Mouse (Mus musculus) midbrain, postnatal 0 days (tissue): ENCODE data around the gene Arsa. TPM values are rescaled to one million over a fixed set of nuclear protein-coding genes. Genes with fewer than 3 reads are reported as not detected.
A peak's percentile ranks its signal among the peaks of the same experiment; 100 is the strongest.

Source experiments
- ATAC-seq: fragments of 200-750 bp; cut with Nextera tagmentation; 2 replicates; pipeline ENCODE4 v1.8.0; 2017; ENCODE audit warnings: moderate number of reproducible peaks, mild to moderate bottlenecking, moderate TSS enrichment, moderate library complexity; ENCODE audit not compliant: low FRiP score
- DNase-seq: peaks from one replicate; pipeline ENCODE4 v3.0.0-alpha.2; 2015; ENCODE audit warnings: low spot score
- H3K27ac ChIP-seq: fragments of 300-500 bp; sonication (generic); 2 replicates; pipeline ENCODE4 v1.5.1; 2014; ENCODE audit warnings: low read depth, mild to moderate bottlenecking, low read length, mixed read lengths
- H3K27me3 ChIP-seq: fragments of 300-500 bp; sonication (generic); 2 replicates; pipeline ENCODE4 v1.6.1; 2014; ENCODE audit warnings: low read length, control low read depth, mixed read lengths; ENCODE audit not compliant: insufficient read depth
- H3K36me3 ChIP-seq: fragments of 300-500 bp; sonication (generic); 2 replicates; pipeline ENCODE4 v1.6.1; 2014; ENCODE audit warnings: low read length, control low read depth, mixed read lengths; ENCODE audit not compliant: insufficient read depth
- H3K4me1 ChIP-seq: fragments of 300-500 bp; sonication (generic); 2 replicates; pipeline ENCODE4 v1.6.1; 2014; ENCODE audit warnings: mild to moderate bottlenecking, control low read depth, antibody characterized with exemption, low read length, mixed read lengths; ENCODE audit not compliant: insufficient read depth
- H3K4me2 ChIP-seq: fragments of 300-500 bp; sonication (generic); 2 replicates; pipeline ENCODE4 v1.6.1; 2014; ENCODE audit warnings: low read depth, mild to moderate bottlenecking, low read length, mixed read lengths; ENCODE audit not compliant: poor library complexity, severe bottlenecking
- H3K4me3 ChIP-seq: fragments of 300-500 bp; sonication (generic); 2 replicates; pipeline ENCODE4 v1.5.1; 2014; ENCODE audit warnings: low read depth, mild to moderate bottlenecking, low read length, moderate library complexity
- H3K9ac ChIP-seq: fragments of 300-500 bp; sonication (generic); replicated peaks from 2 replicates; pipeline ENCODE4 v1.6.1; 2014; ENCODE audit warnings: mild to moderate bottlenecking, low read length, moderate library complexity, mixed read lengths; ENCODE audit not compliant: poor library complexity, severe bottlenecking
- H3K9me3 ChIP-seq: fragments of 300-500 bp; sonication (generic); 2 replicates; pipeline ENCODE4 v1.6.1; 2016; ENCODE audit warnings: low read length, control low read depth
- CTCF ChIP-seq: IDR thresholded peaks from 2 replicates; pipeline ENCODE4 v1.5.1; 2016; ENCODE audit warnings: antibody characterized with exemption, mild to moderate bottlenecking
- WGBS: fragments of 180-500 bp; shearing (Covaris S2); extraction: QIAGEN DNeasy Blood & Tissue Kit; methylation state at CpG from one replicate; pipeline ENCODE4 v1.1.7; 2014; 5-methylcytosine and 5-hydroxymethylcytosine counted together
- polyA plus RNA-seq: library from polyadenylated mRNA; unstranded; fragments of >200 nt; fragmentation: Nextera tagmentation; extraction: Ambion mirVana; gene quantifications from 2 replicates; pipeline ENCODE4 v1.2.1, GENCODE M21; 2015
- total RNA-seq: library from RNA; depleted of rRNA; stranded (reverse); fragments of >200 nt; gene quantifications from 2 replicates; pipeline ENCODE4 v1.2.3, GENCODE M21; 2014

Gene Arsa
- total and polyA plus RNA-seq, 2 experiments from 2014 or later = 32.4 to 34.0 TPM

DNA sequence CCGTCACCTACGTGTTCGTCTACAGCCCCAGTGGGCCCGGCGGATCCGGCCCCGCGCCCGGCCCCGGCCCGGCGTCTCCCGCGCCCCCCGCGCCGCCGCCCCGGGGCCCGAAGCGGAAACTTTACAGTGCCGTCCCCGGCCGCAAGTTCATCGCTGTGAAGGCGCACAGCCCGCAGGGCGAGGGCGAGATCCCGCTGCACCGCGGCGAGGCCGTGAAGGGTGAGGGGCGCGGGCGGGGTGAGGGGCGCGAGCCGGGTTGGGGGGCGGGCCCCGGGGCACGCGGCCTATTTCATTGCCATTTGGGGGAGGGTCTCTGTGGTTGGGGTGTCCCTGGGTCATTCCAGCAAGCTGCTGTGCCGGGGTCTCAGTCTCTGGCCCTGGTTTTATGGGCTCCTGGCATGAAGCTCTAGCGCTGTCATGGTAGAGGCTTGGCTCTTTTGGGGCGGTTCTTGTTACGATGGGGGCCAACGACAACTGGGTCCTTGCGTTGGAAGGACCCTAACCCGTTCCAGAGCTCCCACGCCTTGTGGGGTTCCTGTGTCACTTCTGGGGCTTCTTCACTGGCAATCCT, 46.9 kb upstream of the Arsa start:
- no peak overlapping the region for H3K27ac ChIP-seq
- H3K4me3 ChIP-seq = peak overlapping the region; percentile 78
- H3K9ac ChIP-seq = peak overlapping the region; percentile 78
- H3K4me1 ChIP-seq = 0 out of 2 replicates have a peak, but pooled peaks cover 3% of the 10 kb centered on the region
- H3K27me3 ChIP-seq = no peaks in the 10 kb centered on the region
- H3K4me2 ChIP-seq = peak overlapping the region; percentile 95
- 8% methylated on average over 44 of the region's 52 CpGs for WGBS
- H3K9me3 ChIP-seq = no peaks in the 10 kb centered on the region
- ATAC-seq = 0 out of 2 replicates have a peak, but pooled peaks have one; percentile 28
- DNase-seq = no peak
- H3K36me3 ChIP-seq = peaks cover 22% of the 10 kb centered on the region
- no peak for TF ChIP-seq CTCF

DNA sequence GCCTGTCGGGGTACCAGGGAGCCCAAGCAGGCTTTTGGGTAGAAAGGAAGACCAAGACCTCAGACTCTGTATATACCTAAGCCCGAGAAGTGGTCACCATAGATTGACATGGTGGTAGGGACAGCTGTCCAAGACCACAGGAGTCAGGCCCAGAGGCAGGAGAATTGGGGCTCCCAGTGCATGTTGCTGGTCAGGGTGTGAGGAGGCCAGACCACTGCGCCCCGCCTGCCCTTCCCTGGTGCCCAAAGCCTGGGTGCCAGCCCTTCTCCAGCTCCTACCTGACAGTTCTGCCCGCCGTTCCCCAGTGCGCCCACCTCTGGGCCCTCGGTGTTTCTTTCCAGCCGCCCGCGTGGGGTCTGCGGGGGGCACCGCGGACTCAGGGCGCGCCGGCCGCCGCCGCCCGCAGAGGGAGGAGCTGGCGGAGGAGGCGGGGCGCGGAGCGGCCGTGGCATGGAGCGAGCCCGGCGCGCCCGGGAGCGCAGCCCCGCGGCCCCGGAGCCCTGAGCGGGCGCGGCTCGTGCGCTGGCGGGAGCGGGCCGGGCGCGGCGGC, 46.1 kb upstream of the Arsa start:
- no peaks in the 10 kb centered on the region for H3K27me3 ChIP-seq
- 14% methylated on average over 35 of the region's 47 CpGs for WGBS
- H3K4me3 ChIP-seq = peak overlapping the region; percentile 78
- H3K27ac ChIP-seq = no peak overlapping the region
- no peaks in the 10 kb centered on the region for H3K9me3 ChIP-seq
- peaks cover 23% of the 10 kb centered on the region for H3K36me3 ChIP-seq
- H3K9ac ChIP-seq = peak overlapping the region; percentile 78
- no peak for TF ChIP-seq CTCF
- DNase-seq (peak; percentile 41), ATAC-seq (peak; percentile 53; the same call in 1 of the 2 replicates)
- 0 out of 2 replicates have a peak, but pooled peaks cover 3% of the 10 kb centered on the region for H3K4me1 ChIP-seq
- H3K4me2 ChIP-seq = peak overlapping the region; percentile 95

DNA sequence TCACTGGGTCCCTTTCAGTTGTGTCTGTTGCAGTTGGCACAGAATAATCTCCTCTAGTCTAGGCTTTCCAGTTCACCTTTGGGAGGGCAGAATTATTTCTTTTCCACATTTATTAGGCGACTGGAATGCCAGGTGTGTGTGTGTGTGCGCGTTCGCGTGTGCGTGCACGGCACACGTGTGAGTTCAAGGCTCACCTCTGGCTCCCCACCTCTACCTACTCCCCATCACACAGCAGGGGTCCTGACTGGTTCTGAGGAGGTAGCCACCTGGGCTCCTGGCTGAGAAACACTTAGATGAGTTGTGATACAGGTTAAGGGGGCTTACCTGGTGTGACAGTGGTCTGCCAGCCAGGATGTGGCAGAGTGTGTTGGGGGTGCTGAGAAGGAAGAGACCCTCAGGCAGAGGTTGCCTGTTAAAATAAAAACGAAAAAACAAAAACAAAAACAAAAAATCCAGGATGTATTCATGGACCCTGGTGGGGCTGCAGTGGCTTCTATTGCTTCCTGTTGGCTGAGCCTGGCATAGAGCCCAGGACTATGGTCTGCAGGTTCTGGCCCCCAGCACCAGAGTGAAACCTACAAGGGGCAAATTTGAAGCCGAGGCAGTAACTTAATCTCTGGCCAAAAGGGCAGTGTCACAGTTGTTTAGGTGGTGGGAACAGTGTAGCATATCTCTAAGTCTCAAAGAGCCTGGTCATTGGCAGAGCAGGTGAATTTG, 45.5 kb upstream of the Arsa start:
- Histone ChIP-seq H3K4me1 (0 out of 2 replicates have a peak, but pooled peaks cover 3% of the 10 kb centered on the region), H3K9ac (peak overlapping the region; percentile 78; the same call in 1 of the 2 replicates), H3K27ac (no peak overlapping the region), H3K4me3 (peak overlapping the region; percentile 78; the same call in 1 of the 2 replicates), H3K4me2 (peak overlapping the region; percentile 95), H3K27me3 (no peaks in the 10 kb centered on the region), H3K36me3 (peaks cover 25% of the 10 kb centered on the region), H3K9me3 (no peaks in the 10 kb centered on the region)
- WGBS = 90% methylated on average over 10 of the region's 10 CpGs
- no peak for TF ChIP-seq CTCF
- ATAC-seq = no peak
- no peak for DNase-seq

DNA sequence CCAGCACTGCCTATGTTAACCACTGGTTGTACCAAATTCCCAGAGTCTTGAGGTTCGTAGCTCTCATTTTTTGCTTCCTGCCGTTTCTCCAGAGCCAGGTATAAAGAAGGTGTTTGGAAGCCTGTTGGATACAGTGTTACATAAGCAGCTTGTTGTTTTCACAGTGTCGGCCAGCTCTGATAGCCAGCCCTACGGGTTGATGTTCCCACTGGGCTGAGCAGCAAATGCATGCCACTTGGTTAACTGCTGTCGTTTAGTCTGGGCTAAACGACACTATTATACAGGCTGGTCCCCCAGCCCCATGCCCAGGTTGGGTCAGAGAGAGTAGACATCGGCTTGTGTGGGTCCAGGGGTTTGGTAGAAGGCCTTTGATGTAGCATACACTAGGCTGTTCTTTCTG, 44.7 kb upstream of the Arsa start:
- Histone ChIP-seq H3K36me3 (peaks cover 22% of the 10 kb centered on the region), H3K4me3 (no peak overlapping the region), H3K27me3 (no peaks in the 10 kb centered on the region), H3K9me3 (no peaks in the 10 kb centered on the region), H3K4me1 (0 out of 2 replicates have a peak, but pooled peaks cover 3% of the 10 kb centered on the region), H3K9ac (no peak overlapping the region), H3K27ac (no peak overlapping the region), H3K4me2 (no peak overlapping the region)
- DNase-seq (no peak), ATAC-seq (no peak)
- WGBS = 82% methylated on average over 7 of the region's 7 CpGs
- TF ChIP-seq CTCF = no peak

DNA sequence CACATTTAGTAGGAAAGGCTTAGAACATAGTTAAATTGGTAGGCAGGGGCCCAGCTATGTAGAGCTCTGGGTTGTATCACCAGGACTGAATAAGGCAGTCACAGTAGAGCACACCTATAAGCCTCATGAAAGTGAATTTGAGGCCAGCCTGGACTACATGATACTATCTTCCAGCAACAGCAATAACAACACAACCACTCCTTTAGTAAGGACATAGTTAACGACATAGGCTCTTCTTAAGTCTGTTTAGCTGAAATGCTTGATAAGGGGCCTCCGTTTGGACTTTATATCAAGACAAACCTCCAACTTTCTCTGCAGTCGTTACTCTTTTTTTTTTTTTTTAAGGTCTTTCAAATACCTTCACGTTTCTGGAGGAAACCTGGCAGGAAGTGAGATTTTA, 35.5 kb upstream of the Arsa start:
- H3K27ac ChIP-seq = no peak overlapping the region
- H3K4me3 ChIP-seq = no peak overlapping the region
- no peaks in the 10 kb centered on the region for H3K27me3 ChIP-seq
- DNase-seq (no peak), ATAC-seq (no peak)
- no peak overlapping the region for H3K9ac ChIP-seq
- no peak for TF ChIP-seq CTCF
- H3K4me1 ChIP-seq = no peaks in the 10 kb centered on the region
- no peaks in the 10 kb centered on the region for H3K9me3 ChIP-seq
- 80% methylated on average over 4 of the region's 4 CpGs for WGBS
- no peak overlapping the region for H3K4me2 ChIP-seq
- peaks cover 12% of the 10 kb centered on the region for H3K36me3 ChIP-seq

DNA sequence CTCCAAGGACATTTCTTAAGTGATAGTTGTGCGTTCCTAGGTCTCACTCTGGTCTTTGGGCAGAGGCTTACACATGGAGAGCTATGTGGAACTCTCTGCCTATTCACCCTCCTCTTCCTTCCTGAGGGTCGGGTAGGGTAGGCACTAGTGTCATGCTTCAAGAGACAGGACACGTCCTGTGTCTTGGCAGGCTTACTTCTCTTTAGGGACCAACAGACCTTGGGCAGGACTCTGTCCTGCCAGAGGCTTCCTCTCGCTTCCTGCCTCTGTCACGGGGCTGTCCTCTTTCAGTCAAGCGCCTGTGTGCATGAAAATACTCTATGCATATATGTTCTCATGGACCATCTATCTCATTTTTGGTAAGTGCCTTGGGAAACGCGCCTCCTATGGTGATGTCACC, 30.5 kb upstream of the Arsa start:
- no peak overlapping the region for H3K27ac ChIP-seq
- DNase-seq = no peak
- H3K9me3 ChIP-seq = no peaks in the 10 kb centered on the region
- H3K4me3 ChIP-seq = no peak overlapping the region
- no peak overlapping the region for H3K9ac ChIP-seq
- H3K36me3 ChIP-seq = peaks cover 35% of the 10 kb centered on the region
- no peak overlapping the region for H3K4me2 ChIP-seq
- no peak for ATAC-seq
- no peaks in the 10 kb centered on the region for H3K4me1 ChIP-seq
- 92% methylated on average over 8 of the region's 8 CpGs for WGBS
- no peak for TF ChIP-seq CTCF
- no peaks in the 10 kb centered on the region for H3K27me3 ChIP-seq
